Mouse (Mus musculus): ENCODE measurements around the gene Pld4. TPM values are rescaled to one million over a fixed set of nuclear protein-coding genes. Genes with fewer than 3 reads are reported as not detected.
"Not testable (repeated sequence)": the region's sequence is repeated elsewhere in the genome, so short reads cannot be mapped to it uniquely, and the experiment has no call there.

Pld4 gene
- total and polyA plus RNA-seq, 3 experiments: 10.1 to 28.0 (median 13.0) TPM

DNA sequence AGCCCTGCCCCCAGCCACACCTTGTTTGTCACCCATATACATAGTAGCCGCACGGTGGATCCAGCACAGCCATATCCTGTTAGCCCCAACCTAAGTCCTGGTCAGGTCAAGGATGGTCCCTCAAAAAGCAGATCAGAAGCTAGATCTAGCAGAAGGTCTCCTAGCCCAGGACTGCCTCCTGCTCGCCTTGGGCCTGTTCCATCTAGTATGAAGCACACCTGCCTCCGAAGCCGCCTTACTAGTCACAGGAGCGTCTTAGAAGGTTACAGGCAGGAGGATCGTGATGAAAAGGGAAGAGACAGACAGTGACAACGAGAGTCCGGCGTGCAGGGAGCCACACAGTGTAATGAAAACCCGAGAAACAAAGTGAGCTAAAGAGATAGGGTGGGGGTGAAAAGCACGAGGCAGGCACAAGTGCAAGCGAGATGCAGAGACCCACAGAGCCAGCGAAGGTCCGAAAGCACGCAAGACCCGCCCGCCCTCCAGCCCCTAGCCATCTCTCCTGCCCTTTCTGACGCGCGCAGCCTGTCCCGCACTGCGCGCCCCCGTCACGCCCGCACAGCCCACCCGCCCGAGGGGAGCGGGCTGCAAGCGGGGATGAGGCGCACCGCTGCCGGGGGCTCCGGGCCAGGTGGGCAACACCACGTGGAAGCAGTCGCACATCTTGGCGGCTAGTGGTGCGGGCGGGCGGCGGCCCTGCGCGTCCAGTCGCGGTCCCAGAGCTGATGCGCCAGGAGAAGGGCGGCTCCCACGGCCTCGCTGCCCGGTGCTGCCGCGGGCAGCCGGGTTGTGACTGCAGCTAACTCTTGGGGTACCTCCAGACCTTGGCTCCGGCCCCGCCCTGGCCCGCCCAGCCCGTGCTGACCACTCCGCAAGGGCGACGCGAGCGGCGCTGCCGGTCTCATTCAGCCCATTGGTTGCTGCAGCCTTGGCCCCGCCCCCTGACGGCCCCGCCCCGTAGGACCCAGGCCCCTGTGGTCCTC lies 41.7 kb downstream of the Pld4 start, which contains the start of gene Ahnak2:
Ahnak2 (minus strand) TSS at position 794 of the 983 bp plus-strand sequence.
- peak; percentile 50 for DNase-seq

DNA sequence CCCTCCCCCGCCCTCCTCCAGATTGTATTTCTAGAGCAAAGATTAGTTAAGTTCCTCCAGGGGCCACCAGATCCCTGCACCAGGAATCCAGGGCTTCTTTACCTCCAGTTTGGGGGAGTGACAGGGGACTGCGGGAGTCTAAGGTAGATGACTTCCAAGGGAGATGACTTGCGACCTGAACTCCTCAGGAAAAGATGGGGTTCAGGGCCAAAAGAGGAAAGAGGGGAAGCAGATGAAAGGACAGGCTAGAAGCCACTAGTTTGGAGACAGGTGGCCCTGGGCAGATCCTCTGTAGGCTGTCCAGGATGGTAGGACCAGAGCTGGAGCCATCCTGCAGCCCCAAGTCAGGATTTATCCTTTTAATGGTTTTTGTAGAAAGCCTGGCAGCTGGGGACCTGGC lies 42.5 kb downstream of the Pld4 start:
- DNase-seq: no peak

DNA sequence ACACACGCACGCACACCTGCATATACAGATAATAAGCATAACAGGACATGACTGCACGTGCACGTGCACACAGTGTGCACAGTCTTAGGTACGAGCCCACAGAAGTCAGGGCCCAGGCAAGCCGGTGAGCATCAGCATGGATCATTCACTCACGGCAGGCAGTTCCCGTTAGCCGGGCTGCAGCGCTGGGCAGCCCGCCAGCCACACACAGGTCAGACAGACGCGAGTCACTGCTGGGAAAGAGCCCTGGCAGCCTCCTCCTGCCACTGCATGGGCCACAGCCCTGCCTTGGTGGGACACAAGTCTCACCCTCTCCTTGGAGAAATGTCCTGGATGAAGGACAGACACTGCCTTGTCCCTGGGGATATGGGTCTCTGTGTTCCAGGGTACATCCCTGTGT lies 43.6 kb downstream of the Pld4 start:
- DNase-seq: peak; percentile 57

- no peak for DNase-seq
These were observed 45.6 kb downstream of the Pld4 start for GRCm38 (mm10) chr12:112806044-112806443.

- DNase-seq: no peak
These were observed 47.3 kb downstream of the Pld4 start for GRCm38 (mm10) chr12:112807796-112808195.

DNA sequence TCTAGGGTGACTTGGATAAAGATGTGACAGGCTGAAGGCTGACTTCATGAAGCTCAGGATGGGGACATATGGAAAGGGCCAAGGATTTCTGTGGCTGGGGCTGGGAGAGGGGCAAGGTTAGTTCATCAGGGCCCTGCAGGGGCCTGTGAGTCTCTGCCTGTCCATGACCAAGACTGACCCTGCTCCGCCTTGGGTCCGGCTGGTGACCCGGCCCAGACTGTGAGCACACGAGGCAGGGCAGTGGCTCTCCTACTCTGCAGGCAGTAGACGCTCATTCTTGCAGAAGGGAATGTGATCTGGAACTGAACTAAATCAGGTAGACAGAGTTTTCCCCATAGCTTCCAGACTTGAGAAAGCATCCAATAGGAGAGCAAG lies 47.7 kb downstream of the Pld4 start:
- no peak for DNase-seq

- DNase-seq: peak; percentile 95
These were observed 48.3 kb downstream of the Pld4 start, which contains the start of gene Clba1 for GRCm38 (mm10) chr12:112808587-112809364. Gene Clba1, plus strand, starts transcription at chr12:112808937.

GRCm38 (mm10) chr12:112809641-112810040 lies 49.2 kb downstream of the Pld4 start:
- DNase-seq: no peak

GRCm38 (mm10) chr12:112810092-112810885 lies 49.8 kb downstream of the Pld4 start:
- DNase-seq: no peak

DNA sequence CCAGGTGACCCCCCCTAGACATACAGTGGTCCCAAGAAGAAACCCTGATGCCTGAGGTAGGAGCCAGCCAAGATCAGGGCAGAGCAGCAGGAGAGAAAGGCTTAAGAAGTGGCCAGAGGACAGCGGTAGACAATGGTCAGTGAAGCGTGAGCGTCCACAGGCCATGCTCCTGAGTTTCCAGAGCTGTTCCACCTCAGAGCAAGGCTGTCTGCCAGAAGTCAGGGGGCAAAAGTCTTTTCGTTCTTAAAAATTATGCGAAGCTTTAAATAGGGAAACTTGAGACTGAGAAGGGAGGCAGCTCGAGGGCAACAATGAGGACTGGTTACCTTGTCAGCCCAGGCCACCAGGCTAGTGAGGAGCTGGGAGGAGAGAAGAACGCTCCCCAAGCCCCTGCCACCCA lies 52.9 kb downstream of the Pld4 start:
- DNase-seq: no peak

- no peak for DNase-seq
These were observed 54.4 kb downstream of the Pld4 start for GRCm38 (mm10) chr12:112814682-112815470.

- DNase-seq: peak; percentile 48
These were observed 55.8 kb downstream of the Pld4 start for GRCm38 (mm10) chr12:112816294-112816693.

DNA sequence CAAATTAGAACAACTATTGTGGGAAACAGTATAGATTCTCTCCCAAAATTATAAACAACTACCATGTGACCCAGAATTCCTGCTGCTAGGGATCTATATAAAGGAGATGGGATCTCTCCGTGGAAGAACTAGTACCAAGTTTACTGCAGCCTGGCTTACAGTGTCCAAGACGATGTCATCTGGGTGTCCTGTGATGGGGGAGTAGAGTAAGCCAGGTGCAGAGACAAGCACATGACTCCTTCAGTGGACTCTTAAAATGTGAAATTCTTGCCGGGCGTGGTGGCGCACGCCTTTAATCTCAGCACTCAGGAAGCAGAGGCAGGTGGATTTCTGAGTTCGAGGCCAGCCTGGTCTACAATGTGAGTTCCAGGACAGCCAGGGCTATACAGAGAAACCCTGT lies 56.4 kb downstream of the Pld4 start:
- DNase-seq: not testable (repeated sequence)

Small RNAs within 50 kb of the gene (microRNA-seq; reads per million reads assigned to microRNA genes)
- 0 reads per million in 2 experiments for gene Mir6940

Other genes with a start within 250 kb of the Pld4 start
- gene Tmem179, start 243.9 kb upstream of the Pld4 start, total RNA-seq (2021): 10 to 100 TPM in 1 of 2 experiments, 1 to 10 TPM in 1; 2.7 to 10.5 TPM
- 6.1 and 8.8 TPM in 2 replicates for gene Tmem179, start 243.9 kb upstream of the Pld4 start, polyA plus RNA-seq (2012; rRNA removed)
- gene Inf2, start 171.9 kb upstream of the Pld4 start, total RNA-seq (2021): 10 to 100 TPM; 20.7 to 40.6 TPM
- gene Inf2, start 171.9 kb upstream of the Pld4 start, polyA plus RNA-seq (2012; rRNA removed): 45.0 and 47.9 TPM in 2 replicates
- gene Adssl1, start 140.6 kb upstream of the Pld4 start, total RNA-seq (2021): 10 to 100 TPM; 10.7 to 39.1 TPM
- 10.6 and 11.0 TPM in 2 replicates for gene Adssl1, start 140.6 kb upstream of the Pld4 start, polyA plus RNA-seq (2012; rRNA removed)
- gene Siva1, start 116.0 kb upstream of the Pld4 start, total RNA-seq (2021): 10 to 100 TPM; 23.6 to 53.6 TPM
- 49.1 and 67.3 TPM in 2 replicates for gene Siva1, start 116.0 kb upstream of the Pld4 start, polyA plus RNA-seq (2012; rRNA removed)
- 100 to 1,000 TPM; 267 to 369 TPM for gene Akt1, start 85.8 kb upstream of the Pld4 start, total RNA-seq (2021)
- gene Akt1, start 85.8 kb upstream of the Pld4 start, polyA plus RNA-seq (2012; rRNA removed): 291 and 463 TPM in 2 replicates
- 10 to 100 TPM in 1 of 2 experiments, 1 to 10 TPM in 1; 5.5 to 15.8 TPM for gene Zbtb42, start 81.8 kb upstream of the Pld4 start, total RNA-seq (2021)
- 25.5 and 32.6 TPM in 2 replicates for gene Zbtb42, start 81.8 kb upstream of the Pld4 start, polyA plus RNA-seq (2012; rRNA removed)
- gene Cep170b, start 40.2 kb upstream of the Pld4 start, total RNA-seq (2021): 10 to 100 TPM; 48.8 to 52.1 TPM
- 49.0 and 52.5 TPM in 2 replicates for gene Cep170b, start 40.2 kb upstream of the Pld4 start, polyA plus RNA-seq (2012; rRNA removed)
- 10 to 100 TPM in 1 of 2 experiments, 1 to 10 TPM in 1; 3.6 to 10.0 TPM for gene Ahnak2, start 42.0 kb downstream of the Pld4 start, total RNA-seq (2021)
- 1.7 and 2.2 TPM in 2 replicates for gene Ahnak2, start 42.0 kb downstream of the Pld4 start, polyA plus RNA-seq (2012; rRNA removed)
- gene Clba1, start 48.3 kb downstream of the Pld4 start, total RNA-seq (2021): 10 to 100 TPM in 1 of 2 experiments, 1 to 10 TPM in 1; 4.1 to 14.3 TPM
- gene Clba1, start 48.3 kb downstream of the Pld4 start, polyA plus RNA-seq (2012; rRNA removed): 10.2 and 12.4 TPM in 2 replicates
- gene Cdca4, start 68.8 kb downstream of the Pld4 start, total RNA-seq (2021): 10 to 100 TPM; 11.0 to 13.0 TPM
- gene Cdca4, start 68.8 kb downstream of the Pld4 start, polyA plus RNA-seq (2012; rRNA removed): 8.1 and 9.4 TPM in 2 replicates
- gene Gpr132, start 107.6 kb downstream of the Pld4 start, total RNA-seq (2021): under 1 TPM; 0.26 to 0.59 TPM
- 1.3 TPM in 2 replicates for gene Gpr132, start 107.6 kb downstream of the Pld4 start, polyA plus RNA-seq (2012; rRNA removed)
- gene Jag2, start 169.1 kb downstream of the Pld4 start, total RNA-seq (2021): 1 to 10 TPM; 3.5 to 6.1 TPM
- gene Jag2, start 169.1 kb downstream of the Pld4 start, polyA plus RNA-seq (2012; rRNA removed): 12.8 and 25.8 TPM in 2 replicates
- 10 to 100 TPM; 24.6 to 34.4 TPM for gene Nudt14, start 181.5 kb downstream of the Pld4 start, total RNA-seq (2021)
- gene Nudt14, start 181.5 kb downstream of the Pld4 start, polyA plus RNA-seq (2012; rRNA removed): 35.4 and 45.9 TPM in 2 replicates
- 10 to 100 TPM; 14.6 to 24.7 TPM for gene Btbd6, start 215.8 kb downstream of the Pld4 start, total RNA-seq (2021)
- 165 and 232 TPM in 2 replicates for gene Btbd6, start 215.8 kb downstream of the Pld4 start, polyA plus RNA-seq (2012; rRNA removed)
- 10 to 100 TPM; 41.9 to 46.8 TPM for gene Brf1, start 240.0 kb downstream of the Pld4 start, total RNA-seq (2021)
- gene Brf1, start 240.0 kb downstream of the Pld4 start, polyA plus RNA-seq (2012; rRNA removed): 70.6 and 71.2 TPM in 2 replicates

Data from adrenal gland, adult 2 months (tissue).